Mouse (Mus musculus): Measurements from ENCODE around the gene Cmip. TPM values are rescaled to one million over a fixed set of nuclear protein-coding genes. Genes with fewer than 3 reads are reported as not detected.

Gene Cmip
- polyA plus RNA-seq, 1 experiment = 38.4 TPM

- DNase-seq (ENCODE audit: low read depth) = no peak
These were observed 243.5 kb downstream of the Cmip start for GRCm38 (mm10) chr8:117500232-117500823.

- no peak for DNase-seq (ENCODE audit: low read depth)
These were observed 244.5 kb downstream of the Cmip start for GRCm38 (mm10) chr8:117501323-117501722.

GRCm38 (mm10) chr8:117503405-117504069 lies 246.7 kb downstream of the Cmip start:
- DNase-seq (ENCODE audit: low read depth) = no peak

- DNase-seq (ENCODE audit: low read depth) = no peak
These were observed 250.8 kb downstream of the Cmip start for GRCm38 (mm10) chr8:117507703-117508102.

Other genes starting within 250 kb of the Cmip start
- 0.04 and 0.15 TPM in 2 replicates for gene Pkd1l2, start 174.6 kb upstream of the Cmip start, polyA plus RNA-seq (2012; rRNA removed)
- 0.25 and 0.32 TPM in 2 replicates for gene Bco1, start 161.2 kb upstream of the Cmip start, polyA plus RNA-seq (2012; rRNA removed)
- gene Gan, start 98.9 kb upstream of the Cmip start, polyA plus RNA-seq (2012; rRNA removed) = 3.2 and 3.5 TPM in 2 replicates
- 7.1 and 9.9 TPM in 2 replicates for gene Plcg2, start 241.2 kb downstream of the Cmip start, polyA plus RNA-seq (2012; rRNA removed)

All from gonadal fat pad, adult 2 months (tissue).